Mouse (Mus musculus): ENCODE results near the gene Cfc1. TPM values are rescaled to one million over a fixed set of nuclear protein-coding genes. Genes with fewer than 3 reads are reported as not detected.

Cfc1 gene
- total RNA-seq, 1 experiment, result 0.58 TPM

DNA sequence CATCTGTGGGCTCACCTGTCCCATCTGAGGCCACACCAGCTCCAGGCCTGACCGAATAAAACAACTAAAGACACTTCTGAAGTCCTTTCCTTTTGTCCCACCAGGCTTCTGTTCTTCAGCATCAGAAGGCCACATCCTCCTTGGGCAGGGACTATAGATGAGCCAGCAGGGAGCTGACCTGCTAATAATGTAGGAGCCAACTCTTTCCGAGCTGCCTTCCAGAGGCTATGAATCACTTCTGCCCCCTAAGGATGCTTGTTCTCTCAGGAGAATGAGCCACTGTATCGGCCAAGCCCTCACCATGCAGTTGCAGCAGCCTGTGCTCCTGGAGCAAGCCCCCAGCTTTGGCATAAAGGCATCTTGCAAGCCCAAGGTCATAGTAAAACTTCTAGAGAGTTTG is 32.5 kb upstream of the Cfc1 start:
- no peak for TF ChIP-seq HCFC1 (IDR thresholded peaks at IDR 0.05; ENCODE audit: borderline replicate concordance, insufficient read depth, low read length)
- TF ChIP-seq CHD2 (IDR thresholded peaks at IDR 0.05; ENCODE audit: low read depth, low read length), result no peak
- no peak for TF ChIP-seq MAFK (IDR thresholded peaks at IDR 0.05; ENCODE audit: insufficient read depth, low read depth, low read length)
- no peak for TF ChIP-seq ZC3H11A (IDR thresholded peaks at IDR 0.05; ENCODE audit: borderline replicate concordance, low read depth, low read length)
- no peak for TF ChIP-seq ZNF384 (IDR thresholded peaks at IDR 0.05; ENCODE audit: low read depth, low read length)
- H3K9ac ChIP-seq (ENCODE audit: insufficient read depth, low read depth, low read length, poor library complexity, severe bottlenecking), result no peak overlapping the region
- no peak overlapping the region for H3K27ac ChIP-seq (ENCODE audit: insufficient read depth, low read depth, low read length, poor library complexity, severe bottlenecking)
- H3K9me3 ChIP-seq (ENCODE audit: control insufficient read depth, insufficient read depth, low read depth, low read length), result no peaks in the 10 kb centered on the region
- in situ Hi-C loops (cut with MboI; ENCODE audit: low sequenced_read_pairs in 2 of 2, unreplicated experiment in 2 of 2), result no loop called here
- no peak overlapping the region for H3K4me3 ChIP-seq (ENCODE audit: insufficient read depth in 1 of 2, low read depth in 1 of 2, low read length in 2 of 2, poor library complexity in 1 of 2, severe bottlenecking in 1 of 2)
- DNase-seq (ENCODE audit: low read depth, low spot score), result no peak
- H3K36me3 ChIP-seq (ENCODE audit: control insufficient read depth, insufficient read depth, low read length, poor library complexity, severe bottlenecking), result no peaks in the 10 kb centered on the region
- peaks cover 0 to 7% of the 10 kb centered on the region in 2 experiments; a peak in 1 of 4 replicates for H3K4me1 ChIP-seq (ENCODE audit: control insufficient read depth in 2 of 2, insufficient read depth in 2 of 2, low read length in 2 of 2, poor library complexity in 1 of 2)

DNA sequence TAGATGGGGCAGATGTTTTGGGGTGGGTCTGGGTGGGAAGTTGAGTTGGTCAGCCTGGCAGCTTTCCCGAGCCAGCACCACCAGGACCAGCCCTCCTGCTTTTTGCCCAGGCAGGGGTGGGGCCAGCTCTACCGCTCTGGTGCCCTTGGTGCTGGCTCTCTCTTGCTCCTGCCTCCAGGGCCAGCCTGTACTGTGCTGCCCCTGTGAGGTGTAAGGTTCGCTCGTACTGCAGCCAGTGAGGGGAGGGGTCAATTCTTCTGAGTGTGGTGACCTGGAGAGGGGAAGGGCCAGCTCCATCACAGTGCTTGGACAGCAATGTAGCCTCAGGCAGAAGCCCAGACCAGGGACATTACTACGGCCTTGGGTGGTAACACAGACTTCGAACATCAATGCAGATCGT is 30.1 kb upstream of the Cfc1 start:
- no peaks in the 10 kb centered on the region; a peak in 1 of 4 replicates for H3K4me1 ChIP-seq (ENCODE audit: control insufficient read depth in 2 of 2, insufficient read depth in 2 of 2, low read length in 2 of 2, poor library complexity in 1 of 2)
- H3K4me3 ChIP-seq (ENCODE audit: insufficient read depth in 1 of 2, low read depth in 1 of 2, low read length in 2 of 2, poor library complexity in 1 of 2, severe bottlenecking in 1 of 2), result no peak overlapping the region
- in situ Hi-C loops (cut with MboI; ENCODE audit: low sequenced_read_pairs in 2 of 2, unreplicated experiment in 2 of 2), result no loop called here
- no peak overlapping the region for H3K9ac ChIP-seq (ENCODE audit: insufficient read depth, low read depth, low read length, poor library complexity, severe bottlenecking)
- no peaks in the 10 kb centered on the region for H3K36me3 ChIP-seq (ENCODE audit: control insufficient read depth, insufficient read depth, low read length, poor library complexity, severe bottlenecking)
- no peak for DNase-seq (ENCODE audit: low read depth, low spot score)
- H3K9me3 ChIP-seq (ENCODE audit: control insufficient read depth, insufficient read depth, low read depth, low read length), result no peaks in the 10 kb centered on the region
- no peak overlapping the region for H3K27ac ChIP-seq (ENCODE audit: insufficient read depth, low read depth, low read length, poor library complexity, severe bottlenecking)
- TF ChIP-seq MAFK (IDR thresholded peaks at IDR 0.05; ENCODE audit: insufficient read depth, low read depth, low read length) (no peak), HCFC1 (IDR thresholded peaks at IDR 0.05; ENCODE audit: borderline replicate concordance, insufficient read depth, low read length) (no peak), ZC3H11A (IDR thresholded peaks at IDR 0.05; ENCODE audit: borderline replicate concordance, low read depth, low read length) (no peak), ZNF384 (IDR thresholded peaks at IDR 0.05; ENCODE audit: low read depth, low read length) (no peak), CHD2 (IDR thresholded peaks at IDR 0.05; ENCODE audit: low read depth, low read length) (no peak)

DNA sequence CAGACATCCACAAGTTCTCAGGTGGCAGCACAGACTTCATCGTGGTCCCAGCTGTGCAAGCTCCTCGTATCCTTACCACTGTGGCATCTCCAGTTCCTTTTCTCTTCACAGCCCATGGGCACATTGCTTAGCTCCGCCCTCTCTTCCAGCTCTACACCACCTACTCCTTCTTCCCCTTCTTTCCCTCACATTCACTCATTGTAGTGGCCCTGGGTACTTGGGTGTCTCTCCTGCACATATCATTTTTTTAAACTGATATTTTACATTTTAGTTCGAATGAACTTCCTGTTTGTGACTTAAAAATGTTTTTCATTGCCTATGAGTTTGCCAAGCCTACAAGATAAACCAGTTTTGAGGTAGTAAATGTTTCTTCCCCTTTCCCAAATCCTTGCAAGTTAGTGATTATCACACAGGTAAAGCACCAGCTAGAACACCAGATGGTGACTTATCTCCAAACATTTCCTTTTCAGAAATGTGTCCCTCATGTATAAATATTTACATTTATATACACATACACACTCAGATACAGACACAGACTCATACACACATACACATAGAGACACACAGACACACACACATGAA is 29.4 kb upstream of the Cfc1 start:
- TF ChIP-seq ZC3H11A (IDR thresholded peaks at IDR 0.05; ENCODE audit: borderline replicate concordance, low read depth, low read length) (no peak), MAFK (IDR thresholded peaks at IDR 0.05; ENCODE audit: insufficient read depth, low read depth, low read length) (no peak), ZNF384 (IDR thresholded peaks at IDR 0.05; ENCODE audit: low read depth, low read length) (no peak), HCFC1 (IDR thresholded peaks at IDR 0.05; ENCODE audit: borderline replicate concordance, insufficient read depth, low read length) (no peak), CHD2 (IDR thresholded peaks at IDR 0.05; ENCODE audit: low read depth, low read length) (no peak)
- Histone ChIP-seq H3K9ac (ENCODE audit: insufficient read depth, low read depth, low read length, poor library complexity, severe bottlenecking) (no peak overlapping the region), H3K9me3 (ENCODE audit: control insufficient read depth, insufficient read depth, low read depth, low read length) (no peaks in the 10 kb centered on the region), H3K4me3 (ENCODE audit: insufficient read depth in 1 of 2, low read depth in 1 of 2, low read length in 2 of 2, poor library complexity in 1 of 2, severe bottlenecking in 1 of 2) (no peak overlapping the region), H3K27ac (ENCODE audit: insufficient read depth, low read depth, low read length, poor library complexity, severe bottlenecking) (no peak overlapping the region), H3K4me1 (ENCODE audit: control insufficient read depth in 2 of 2, insufficient read depth in 2 of 2, low read length in 2 of 2, poor library complexity in 1 of 2) (no peaks in the 10 kb centered on the region; a peak in 1 of 4 replicates), H3K36me3 (ENCODE audit: control insufficient read depth, insufficient read depth, low read length, poor library complexity, severe bottlenecking) (no peaks in the 10 kb centered on the region)
- no peak for DNase-seq (ENCODE audit: low read depth, low spot score)
- in situ Hi-C loops (cut with MboI; ENCODE audit: low sequenced_read_pairs in 2 of 2, unreplicated experiment in 2 of 2), result no loop called here

DNA sequence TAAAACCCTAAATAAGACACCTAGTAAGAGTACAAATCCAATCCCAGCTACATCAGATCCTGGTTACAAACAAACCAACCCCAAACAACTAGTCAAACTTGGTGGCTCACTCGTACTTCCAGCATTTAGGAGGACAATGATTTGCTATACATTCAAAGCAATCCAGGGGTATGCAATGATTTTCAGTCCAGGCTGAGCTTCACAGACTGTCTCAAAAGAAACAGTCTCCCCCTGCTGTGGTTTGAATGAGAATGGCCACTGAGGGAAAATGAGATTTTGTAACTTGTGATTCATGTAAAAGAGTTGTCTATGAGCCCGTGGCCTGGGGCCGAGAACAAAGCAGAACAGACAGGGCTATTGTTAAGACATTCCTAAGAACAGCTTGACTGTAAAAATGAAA is 27.5 kb upstream of the Cfc1 start:
- DNase-seq (ENCODE audit: low read depth, low spot score), result no peak
- Histone ChIP-seq H3K4me3 (ENCODE audit: insufficient read depth in 1 of 2, low read depth in 1 of 2, low read length in 2 of 2, poor library complexity in 1 of 2, severe bottlenecking in 1 of 2) (no peak overlapping the region), H3K9ac (ENCODE audit: insufficient read depth, low read depth, low read length, poor library complexity, severe bottlenecking) (no peak overlapping the region), H3K9me3 (ENCODE audit: control insufficient read depth, insufficient read depth, low read depth, low read length) (no peaks in the 10 kb centered on the region), H3K4me1 (ENCODE audit: control insufficient read depth in 2 of 2, insufficient read depth in 2 of 2, low read length in 2 of 2, poor library complexity in 1 of 2) (no peaks in the 10 kb centered on the region; a peak in 1 of 4 replicates), H3K36me3 (ENCODE audit: control insufficient read depth, insufficient read depth, low read length, poor library complexity, severe bottlenecking) (no peaks in the 10 kb centered on the region), H3K27ac (ENCODE audit: insufficient read depth, low read depth, low read length, poor library complexity, severe bottlenecking) (no peak overlapping the region)
- TF ChIP-seq HCFC1 (IDR thresholded peaks at IDR 0.05; ENCODE audit: borderline replicate concordance, insufficient read depth, low read length), result no peak
- in situ Hi-C loops (cut with MboI; ENCODE audit: low sequenced_read_pairs in 2 of 2, unreplicated experiment in 2 of 2), result no loop called here

DNA sequence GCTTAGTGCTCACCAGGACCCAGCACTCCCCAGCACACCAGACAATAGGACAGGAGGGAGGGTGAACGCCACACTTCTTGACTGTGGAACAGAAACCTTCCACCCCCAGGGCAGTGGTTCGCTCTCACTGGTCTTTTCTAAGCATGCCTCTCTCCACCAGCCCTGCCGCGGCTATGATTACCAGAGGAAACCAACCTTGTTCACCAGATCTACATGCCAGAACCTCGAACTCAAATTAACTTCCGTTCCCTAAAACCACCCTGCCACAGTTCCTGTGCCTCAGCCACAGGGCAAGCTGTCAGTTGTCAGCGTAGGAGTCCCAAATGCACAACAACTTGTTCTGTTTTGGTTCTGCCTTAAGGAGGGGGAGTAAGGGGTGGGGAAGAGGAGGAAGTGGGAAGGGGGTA is 24.9 kb upstream of the Cfc1 start:
- no peaks in the 10 kb centered on the region for H3K9me3 ChIP-seq (ENCODE audit: control insufficient read depth, insufficient read depth, low read depth, low read length)
- TF ChIP-seq MAFK (IDR thresholded peaks at IDR 0.05; ENCODE audit: insufficient read depth, low read depth, low read length) (no peak), HCFC1 (IDR thresholded peaks at IDR 0.05; ENCODE audit: borderline replicate concordance, insufficient read depth, low read length) (no peak), ZNF384 (IDR thresholded peaks at IDR 0.05; ENCODE audit: low read depth, low read length) (no peak), CHD2 (IDR thresholded peaks at IDR 0.05; ENCODE audit: low read depth, low read length) (no peak), ZC3H11A (IDR thresholded peaks at IDR 0.05; ENCODE audit: borderline replicate concordance, low read depth, low read length) (no peak)
- DNase-seq (ENCODE audit: low read depth, low spot score), result no peak
- H3K27ac ChIP-seq (ENCODE audit: insufficient read depth, low read depth, low read length, poor library complexity, severe bottlenecking), result no peak overlapping the region
- no peak overlapping the region; the same call in 1 of the 2 replicates for H3K9ac ChIP-seq (ENCODE audit: insufficient read depth, low read depth, low read length, poor library complexity, severe bottlenecking)
- in situ Hi-C loops (cut with MboI; ENCODE audit: low sequenced_read_pairs in 2 of 2, unreplicated experiment in 2 of 2), result no loop called here
- peak overlapping the region; percentile 21 to 43; a peak in 2 of 4 replicates for H3K4me3 ChIP-seq (ENCODE audit: insufficient read depth in 1 of 2, low read depth in 1 of 2, low read length in 2 of 2, poor library complexity in 1 of 2, severe bottlenecking in 1 of 2)
- H3K4me1 ChIP-seq (ENCODE audit: control insufficient read depth in 2 of 2, insufficient read depth in 2 of 2, low read length in 2 of 2, poor library complexity in 1 of 2), result no peaks in the 10 kb centered on the region; a peak in 1 of 4 replicates
- H3K36me3 ChIP-seq (ENCODE audit: control insufficient read depth, insufficient read depth, low read length, poor library complexity, severe bottlenecking), result no peaks in the 10 kb centered on the region
